In the genomic region with DNA sequence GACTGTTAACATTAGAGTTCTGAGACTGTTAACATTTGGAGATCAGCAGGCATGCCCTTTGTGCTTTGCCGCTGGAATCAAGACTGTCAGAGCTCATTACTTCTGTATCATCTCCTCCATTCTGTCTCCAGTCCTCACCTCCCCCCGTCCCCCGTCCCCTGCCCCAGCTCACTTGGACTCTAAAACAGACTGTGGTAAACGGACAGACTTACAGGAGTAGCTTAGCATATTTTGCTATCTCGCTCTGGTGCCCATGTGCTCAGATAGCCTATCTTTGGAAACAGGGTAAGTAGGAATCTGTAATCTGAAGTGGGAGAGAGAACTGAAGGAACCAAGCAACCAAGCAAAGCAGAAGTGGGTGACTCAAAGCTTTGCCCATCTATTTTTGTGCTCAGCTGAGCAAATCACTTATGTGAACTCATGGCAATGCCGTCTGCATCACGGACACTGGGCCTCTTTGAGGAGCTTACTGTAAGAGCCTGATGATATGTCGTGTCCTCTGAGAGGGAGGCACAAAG, we compare ENCODE assay signal across 13 mouse cellular contexts. TPM values are rescaled to one million over a fixed set of nuclear protein-coding genes. Genes with fewer than 3 reads are reported as not detected.
DNase-seq lines count a peak whose midpoint lies in the region; ATAC-seq and TF ChIP-seq lines count a peak whose summit lies in the region.
"Had no signal": no experiment of that assay in that cellular context is flagged by ENCODE, and none has a peak within 500 bp of the region (broad histone marks: within the 10 kb centered on the region; RNA-seq: fewer than 3 reads in every experiment).

No protein-coding gene starts in this region.

- H3K9me3 ChIP-seq in heart, embryonic 11.5 days (replicated peaks; ENCODE audit: control insufficient read depth, low read length), result no peaks in the 10 kb centered on the region
- no peaks in the 10 kb centered on the region for H3K9me3 ChIP-seq in lung, embryonic 16.5 days (ENCODE audit: control insufficient read depth, low read length)
- no peaks in the 10 kb centered on the region for H3K9me3 ChIP-seq in embryonic facial prominence, embryonic 14.5 days (ENCODE audit: control insufficient read depth, low read length)

- intact Hi-C loops in heart, postnatal 25 days (cut with DNase I), result no loop called here

- no peak for DNase-seq in heart, postnatal 25 days (ENCODE audit: low spot score)
- no peak for DNase-seq in lung, adult 18-20 months
- DNase-seq in embryonic facial prominence, embryonic 14.5 days (ENCODE audit: low spot score), result peak; percentile 27
- no peak for DNase-seq in ovary, postnatal 14 days (ENCODE audit: low spot score)
- DNase-seq in cerebellum, adult 18-20 months, result no peak
- DNase-seq: adrenal gland, postnatal 36 days; cerebellum, postnatal 25 days; kidney, adult 9 months; midbrain, embryonic 14.5 days; thymus, postnatal 25 days had no signal

- TF ChIP-seq CTCF in olfactory bulb, adult 2 months (IDR thresholded peaks at IDR 0.05; ENCODE audit: insufficient read depth, low read depth, low read length), result no peak

- peak overlapping the region; percentile 6 for H3K4me2 ChIP-seq in heart, embryonic 11.5 days
- H3K4me2 ChIP-seq in lung, embryonic 16.5 days (ENCODE audit: low read depth, low read length), result no peak overlapping the region
- H3K4me2 ChIP-seq in embryonic facial prominence, embryonic 14.5 days (ENCODE audit: low read depth, low read length), result no peak overlapping the region

- H3K27ac ChIP-seq in heart, embryonic 11.5 days (ENCODE audit: low read depth, low read length), result peak overlapping the region; percentile 80
- H3K27ac ChIP-seq in lung, embryonic 16.5 days (ENCODE audit: low read length), result peak overlapping the region; percentile 31; the same call in 1 of the 2 replicates
- no peak overlapping the region for H3K27ac ChIP-seq in embryonic facial prominence, embryonic 14.5 days (replicated peaks; ENCODE audit: low read depth, low read length)
- H3K27ac ChIP-seq in olfactory bulb, adult 2 months (ENCODE audit: insufficient read depth, low read depth, low read length), result peak overlapping the region; percentile 77

- H3K4me3 ChIP-seq in heart, embryonic 11.5 days (ENCODE audit: low read depth, low read length), result no peak overlapping the region
- H3K4me3 ChIP-seq in lung, embryonic 16.5 days (ENCODE audit: low read length), result no peak overlapping the region
- no peak overlapping the region for H3K4me3 ChIP-seq in embryonic facial prominence, embryonic 14.5 days (ENCODE audit: low read depth, low read length)
- no peak overlapping the region for H3K4me3 ChIP-seq in olfactory bulb, adult 2 months (ENCODE audit: insufficient read depth, low read depth, low read length)

- H3K27me3 ChIP-seq in heart, embryonic 11.5 days (ENCODE audit: control insufficient read depth, insufficient read depth, low read length), result no peaks in the 10 kb centered on the region
- no peaks in the 10 kb centered on the region for H3K27me3 ChIP-seq in lung, embryonic 16.5 days (ENCODE audit: control insufficient read depth, insufficient read depth, low read depth, low read length)
- no peaks in the 10 kb centered on the region for H3K27me3 ChIP-seq in embryonic facial prominence, embryonic 14.5 days (replicated peaks; ENCODE audit: control insufficient read depth, insufficient read depth, low read length)

- H3K9ac ChIP-seq in heart, embryonic 11.5 days (ENCODE audit: low read depth, low read length), result no peak overlapping the region
- H3K9ac ChIP-seq in lung, embryonic 16.5 days (ENCODE audit: low read length), result no peak overlapping the region
- no peak overlapping the region for H3K9ac ChIP-seq in embryonic facial prominence, embryonic 14.5 days (ENCODE audit: low read depth, low read length)

- TF ChIP-seq POLR2A in olfactory bulb, adult 2 months (IDR thresholded peaks at IDR 0.05; ENCODE audit: insufficient read depth, low read depth, low read length), result no peak

- ATAC-seq in heart, embryonic 11.5 days (replicated peaks; ENCODE audit: insufficient number of reproducible peaks, low FRiP score, low TSS enrichment), result peak; percentile 52
- no peak for ATAC-seq in lung, embryonic 16.5 days (ENCODE audit: low read depth)
- ATAC-seq in embryonic facial prominence, embryonic 14.5 days (ENCODE audit: low read depth), result peak; percentile 47; the same call in 1 of the 2 replicates

- H3K4me1 ChIP-seq in heart, embryonic 11.5 days (ENCODE audit: control insufficient read depth, insufficient read depth, low read length), result peaks cover 10% of the 10 kb centered on the region
- H3K4me1 ChIP-seq in lung, embryonic 16.5 days (replicated peaks; ENCODE audit: control insufficient read depth, insufficient read depth, low read length), result no peaks in the 10 kb centered on the region
- H3K4me1 ChIP-seq in embryonic facial prominence, embryonic 14.5 days (ENCODE audit: control insufficient read depth, insufficient read depth, low read length), result no peaks in the 10 kb centered on the region
- no peaks in the 10 kb centered on the region for H3K4me1 ChIP-seq in olfactory bulb, adult 2 months (ENCODE audit: control insufficient read depth, insufficient read depth, low read length)

- H3K36me3 ChIP-seq in heart, embryonic 11.5 days (ENCODE audit: control insufficient read depth, insufficient read depth, low read length), result peaks cover 8% of the 10 kb centered on the region; the same call in 1 of the 2 replicates
- peaks cover 4% of the 10 kb centered on the region; the same call in 1 of the 2 replicates for H3K36me3 ChIP-seq in lung, embryonic 16.5 days (ENCODE audit: control insufficient read depth, insufficient read depth, low read length)
- peaks cover 26% of the 10 kb centered on the region; the same call in 1 of the 2 replicates for H3K36me3 ChIP-seq in embryonic facial prominence, embryonic 14.5 days (ENCODE audit: control insufficient read depth, insufficient read depth, low read length)

- WGBS in heart, embryonic 11.5 days (ENCODE audit: insufficient replicate concordance), result 42% methylated on average over 8 of the region's 8 CpGs
- 59% methylated on average over 8 of the region's 8 CpGs for WGBS in lung, embryonic 16.5 days
- 87% methylated on average over 8 of the region's 8 CpGs for WGBS in embryonic facial prominence, embryonic 14.5 days
- 48% methylated on average over 8 of the region's 8 CpGs for WGBS in olfactory bulb, adult 2 months

RNA-seq across cellular contexts. Expression of a gene that starts 10.3 kb away (rescaled TPM):
- 45.5 and 50.6 TPM in 2 replicates for polyA plus RNA-seq in heart, embryonic 11.5 days (2014; fragmentation: Nextera tagmentation; extraction: Ambion mirVana)
- total RNA-seq in heart, postnatal 25 days (2021), result 10 to 100 TPM; 15.1 to 19.8 TPM
- 40.3 and 41.7 TPM in 2 replicates for polyA plus RNA-seq in lung, embryonic 16.5 days (2015; fragmentation: Nextera tagmentation; extraction: Ambion mirVana)
- polyA plus RNA-seq in embryonic facial prominence, embryonic 14.5 days (2014; fragmentation: Nextera tagmentation; extraction: Ambion mirVana), result 28.8 and 34.4 TPM in 2 replicates
- not detected in 2 replicates for polyA plus RNA-seq in olfactory bulb, adult 2 months (2012; ENCODE audit: insufficient read depth, insufficient read length, low replicate concordance, missing spikeins)

RNA-seq across cellular contexts. Expression of a gene that starts 39.9 kb away (rescaled TPM):
- polyA plus RNA-seq in heart, embryonic 11.5 days (2014; fragmentation: Nextera tagmentation; extraction: Ambion mirVana), result 27.7 and 28.5 TPM in 2 replicates
- total RNA-seq in heart, postnatal 25 days (2021), result 10 to 100 TPM; 24.7 to 25.5 TPM
- 27.2 and 29.3 TPM in 2 replicates for polyA plus RNA-seq in lung, embryonic 16.5 days (2015; fragmentation: Nextera tagmentation; extraction: Ambion mirVana)
- polyA plus RNA-seq in embryonic facial prominence, embryonic 14.5 days (2014; fragmentation: Nextera tagmentation; extraction: Ambion mirVana), result 22.8 and 23.3 TPM in 2 replicates
- not detected in 2 replicates for polyA plus RNA-seq in olfactory bulb, adult 2 months (2012; ENCODE audit: insufficient read depth, insufficient read length, low replicate concordance, missing spikeins)

RNA-seq across cellular contexts. Expression of a gene that starts 39.9 kb away (rescaled TPM):
- 19.6 and 21.0 TPM in 2 replicates for polyA plus RNA-seq in heart, embryonic 11.5 days (2014; fragmentation: Nextera tagmentation; extraction: Ambion mirVana)
- total RNA-seq in heart, postnatal 25 days (2021), result 1 to 10 TPM; 5.0 to 5.8 TPM
- polyA plus RNA-seq in lung, embryonic 16.5 days (2015; fragmentation: Nextera tagmentation; extraction: Ambion mirVana), result 20.5 and 22.4 TPM in 2 replicates
- polyA plus RNA-seq in embryonic facial prominence, embryonic 14.5 days (2014; fragmentation: Nextera tagmentation; extraction: Ambion mirVana), result 17.9 and 21.6 TPM in 2 replicates
- not detected in 2 replicates for polyA plus RNA-seq in olfactory bulb, adult 2 months (2012; ENCODE audit: insufficient read depth, insufficient read length, low replicate concordance, missing spikeins)

Comparison
In these comparisons a context has a peak if more than half of its experiments do, and no peak if none do; other contexts are left out.
1. RNA of a gene that starts 10.3 kb away (polyA plus RNA-seq): 45.5 to 50.6 TPM in heart, embryonic 11.5 days, 40.3 to 41.7 TPM in lung, embryonic 16.5 days and 28.8 to 34.4 TPM in embryonic facial prominence, embryonic 14.5 days; not detected in olfactory bulb, adult 2 months; every median in the first group is over 10 times any median in the second.
2. RNA of a gene that starts 39.9 kb away (polyA plus RNA-seq): 27.7 to 28.5 TPM in heart, embryonic 11.5 days, 27.2 to 29.3 TPM in lung, embryonic 16.5 days and 22.8 to 23.3 TPM in embryonic facial prominence, embryonic 14.5 days; not detected in olfactory bulb, adult 2 months; every median in the first group is over 10 times any median in the second.